Mouse (Mus musculus): Measurements from ENCODE around the gene Mtfp1.
A peak's percentile ranks its signal among the peaks of the same experiment; 100 is the strongest.

Mtfp1 gene

GRCm38 (mm10) chr11:4080219-4080618 is 15.0 kb downstream of the Mtfp1 start:
- peak; percentile 23 for DNase-seq (ENCODE audit: low spot score)

GRCm38 (mm10) chr11:4078267-4078933 is 16.8 kb downstream of the Mtfp1 start:
- DNase-seq (ENCODE audit: low spot score), result no peak

- peak; percentile 65 for DNase-seq (ENCODE audit: low spot score)
These were observed 18.6 kb downstream of the Mtfp1 start for GRCm38 (mm10) chr11:4076633-4077032.

- DNase-seq (ENCODE audit: low spot score), result no peak
These were observed 25.6 kb downstream of the Mtfp1 start for GRCm38 (mm10) chr11:4069664-4070063.

- DNase-seq (ENCODE audit: low spot score), result no peak
These were observed 30.6 kb downstream of the Mtfp1 start, which contains the start of gene Sec14l3 for GRCm38 (mm10) chr11:4064627-4065122. Gene Sec14l3 (plus strand): TSS chr11:4064841.

- no peak for DNase-seq (ENCODE audit: low spot score)
These were observed 32.3 kb downstream of the Mtfp1 start for GRCm38 (mm10) chr11:4062981-4063380.

- no peak for DNase-seq (ENCODE audit: low spot score)
These were observed 32.7 kb downstream of the Mtfp1 start for GRCm38 (mm10) chr11:4062523-4062922.

- no peak for DNase-seq (ENCODE audit: low spot score)
These were observed 34.2 kb downstream of the Mtfp1 start for GRCm38 (mm10) chr11:4060866-4061575.

GRCm38 (mm10) chr11:4053586-4053985 is 41.7 kb downstream of the Mtfp1 start:
- peak; percentile 52 for DNase-seq (ENCODE audit: low spot score)

- no peak for DNase-seq (ENCODE audit: low spot score)
These were observed 46.8 kb downstream of the Mtfp1 start for GRCm38 (mm10) chr11:4048438-4048837.

GRCm38 (mm10) chr11:4047766-4048165 is 47.5 kb downstream of the Mtfp1 start:
- DNase-seq (ENCODE audit: low spot score), result no peak

GRCm38 (mm10) chr11:4046526-4046925 is 48.7 kb downstream of the Mtfp1 start:
- DNase-seq (ENCODE audit: low spot score), result no peak

- DNase-seq (ENCODE audit: low spot score), result no peak
These were observed 52.2 kb downstream of the Mtfp1 start for GRCm38 (mm10) chr11:4043081-4043480.
